Mouse (Mus musculus): ENCODE data around the gene Rpgrip1l.

- TF ChIP-seq GATA1 (IDR thresholded peaks at IDR 0.05; ENCODE audit: low read length) (no peak), TAL1 (IDR thresholded peaks at IDR 0.05; ENCODE audit: low read length) (no peak)
Observed at GRCm38 (mm10) chr8:91237191-91237590, 75.9 kb downstream of the Rpgrip1l start.
